ENCODE assay signal across 13 mouse cellular contexts in genomic region chr14:122487366-122487765, GRCm38 (mm10). TPM values are rescaled to one million over a fixed set of nuclear protein-coding genes. Genes with fewer than 3 reads are reported as not detected.
DNase-seq lines count a peak whose midpoint lies in the region; ATAC-seq and TF ChIP-seq lines count a peak whose summit lies in the region.
"Had no signal": no experiment of that assay in that cellular context is flagged by ENCODE, and none has a peak within 500 bp of the region (broad histone marks: within the 10 kb centered on the region; RNA-seq: fewer than 3 reads in every experiment).

No protein-coding gene starts in this region.

- H3K9me3 ChIP-seq in hindbrain, embryonic 13.5 days: no peaks in the 10 kb centered on the region
- H3K9me3 ChIP-seq in kidney, embryonic 15.5 days (replicated peaks): no peaks in the 10 kb centered on the region
- H3K9me3 ChIP-seq: liver, embryonic 12.5 days had no signal

- no peak for TF ChIP-seq CTCF in layer of hippocampus, adult 2 months (conservative IDR thresholded peaks at IDR 0.05)

- 5% methylated on average over 5 of the region's 5 CpGs for WGBS in hindbrain, embryonic 13.5 days
- 2% methylated on average over 5 of the region's 5 CpGs for WGBS in kidney, embryonic 15.5 days

- H3K4me3 ChIP-seq in layer of hippocampus, adult 2 months: no peak overlapping the region; the same call in 1 of the 2 replicates
- H3K4me3 ChIP-seq in hindbrain, embryonic 13.5 days: no peak overlapping the region
- no peak overlapping the region for H3K4me3 ChIP-seq in kidney, embryonic 15.5 days (replicated peaks)
- H3K4me3 ChIP-seq: liver, embryonic 12.5 days had no signal

- H3K4me1 ChIP-seq in hindbrain, embryonic 13.5 days (replicated peaks): peaks cover 20% of the 10 kb centered on the region
- H3K4me1 ChIP-seq in kidney, embryonic 15.5 days: peaks cover 7% of the 10 kb centered on the region

- no peak overlapping the region for H3K9ac ChIP-seq in hindbrain, embryonic 13.5 days
- no peak overlapping the region for H3K9ac ChIP-seq in kidney, embryonic 15.5 days
- H3K9ac ChIP-seq: liver, embryonic 12.5 days had no signal

- DNase-seq in layer of hippocampus, adult 2 months (ENCODE audit: low spot score in 2 of 2): no peak
- no peak for DNase-seq in layer of hippocampus, adult 9-11 months
- peak; percentile 62 for DNase-seq in embryo, embryonic 11 days
- peak; percentile 4 for DNase-seq in naive thymus-derived CD4-positive, alpha-beta T cell, adult 2 months (ENCODE audit: low read depth)
- no peak for DNase-seq in urinary bladder, postnatal 4 days (ENCODE audit: low spot score in 2 of 2)
- DNase-seq: kidney, adult 11 months; thymus, postnatal 14 days had no signal

- H3K4me2 ChIP-seq in hindbrain, embryonic 13.5 days: peak overlapping the region; percentile 7; the same call in 1 of the 2 replicates
- H3K4me2 ChIP-seq in kidney, embryonic 15.5 days: no peak overlapping the region
- H3K4me2 ChIP-seq: liver, embryonic 12.5 days had no signal

- peaks cover 79% of the 10 kb centered on the region for H3K27me3 ChIP-seq in hindbrain, embryonic 13.5 days
- peaks cover 89% of the 10 kb centered on the region for H3K27me3 ChIP-seq in kidney, embryonic 15.5 days

- ATAC-seq in hindbrain, embryonic 13.5 days (ENCODE audit: low FRiP score): no peak
- ATAC-seq in kidney, embryonic 15.5 days (replicated peaks; ENCODE audit: low FRiP score): no peak
- ATAC-seq: liver, embryonic 12.5 days had no signal

- no peaks in the 10 kb centered on the region for H3K36me3 ChIP-seq in hindbrain, embryonic 13.5 days
- no peaks in the 10 kb centered on the region for H3K36me3 ChIP-seq in kidney, embryonic 15.5 days
- H3K36me3 ChIP-seq: liver, embryonic 12.5 days had no signal

- H3K27ac ChIP-seq in layer of hippocampus, adult 2 months: peak overlapping the region; percentile 69
- no peak overlapping the region; the same call in 1 of the 2 replicates for H3K27ac ChIP-seq in hindbrain, embryonic 13.5 days
- H3K27ac ChIP-seq in kidney, embryonic 15.5 days: no peak overlapping the region
- H3K27ac ChIP-seq: liver, embryonic 12.5 days; macrophage had no signal

RNA-seq across cellular contexts. Expression of gene Gm10837, which starts 3.0 kb away (rescaled TPM):
- not detected for total RNA-seq in layer of hippocampus, adult 2 months (2021)
- polyA plus RNA-seq in hindbrain, embryonic 13.5 days (2015; fragmentation: Nextera tagmentation; extraction: Ambion mirVana): 0.41 and 0.74 TPM in 2 replicates
- not detected in 2 replicates for polyA plus RNA-seq in kidney, embryonic 15.5 days (2015; fragmentation: Nextera tagmentation; extraction: Ambion mirVana)
- total RNA-seq: heart, adult 8-10 months had no signal
- polyA plus RNA-seq: liver, embryonic 12.5 days; macrophage; spleen, adult 2 months had no signal

RNA-seq across cellular contexts. Expression of gene Zic2, which starts 12.1 kb away (rescaled TPM):
- total RNA-seq in layer of hippocampus, adult 2 months (2021): 10 to 100 TPM; 17.7 to 21.9 TPM
- polyA plus RNA-seq in hindbrain, embryonic 13.5 days (2015; fragmentation: Nextera tagmentation; extraction: Ambion mirVana): 9.3 and 13.7 TPM in 2 replicates
- polyA plus RNA-seq in kidney, embryonic 15.5 days (2015; fragmentation: Nextera tagmentation; extraction: Ambion mirVana): not detected in 2 replicates
- polyA plus RNA-seq: liver, embryonic 12.5 days; macrophage; spleen, adult 2 months had no signal

RNA-seq across cellular contexts. Expression of gene Zic5, which starts 21.9 kb away (rescaled TPM):
- total RNA-seq in layer of hippocampus, adult 2 months (2021): 1 to 10 TPM; 3.9 to 4.4 TPM
- 10.9 and 13.9 TPM in 2 replicates for polyA plus RNA-seq in hindbrain, embryonic 13.5 days (2015; fragmentation: Nextera tagmentation; extraction: Ambion mirVana)
- 0.13 TPM in 1 of 2 replicates, not detected in the other for polyA plus RNA-seq in kidney, embryonic 15.5 days (2015; fragmentation: Nextera tagmentation; extraction: Ambion mirVana)
- total RNA-seq: heart, adult 8-10 months had no signal
- polyA plus RNA-seq: liver, embryonic 12.5 days; macrophage; spleen, adult 2 months had no signal

RNA-seq across cellular contexts. Expression of gene Gm5089, which starts 36.5 kb away (rescaled TPM):
- total RNA-seq in layer of hippocampus, adult 2 months (2021): under 1 TPM; 0.17 to 0.36 TPM
- polyA plus RNA-seq in hindbrain, embryonic 13.5 days (2015; fragmentation: Nextera tagmentation; extraction: Ambion mirVana): 1.8 and 3.0 TPM in 2 replicates
- polyA plus RNA-seq in kidney, embryonic 15.5 days (2015; fragmentation: Nextera tagmentation; extraction: Ambion mirVana): 0.10 TPM in 1 of 2 replicates, not detected in the other
- total RNA-seq: heart, adult 8-10 months had no signal
- polyA plus RNA-seq: liver, embryonic 12.5 days; macrophage; spleen, adult 2 months had no signal

RNA-seq across cellular contexts. Expression of gene Pcca, which starts 46.8 kb away (rescaled TPM):
- total RNA-seq in layer of hippocampus, adult 2 months (2021): 10 to 100 TPM; 41.2 to 44.3 TPM
- 26.7 and 29.7 TPM in 2 replicates for polyA plus RNA-seq in hindbrain, embryonic 13.5 days (2015; fragmentation: Nextera tagmentation; extraction: Ambion mirVana)
- 23.6 and 23.9 TPM in 2 replicates for polyA plus RNA-seq in kidney, embryonic 15.5 days (2015; fragmentation: Nextera tagmentation; extraction: Ambion mirVana)

Comparison
In these comparisons a context has a peak if more than half of its experiments do, and no peak if none do; other contexts are left out.
1. DNase-seq: peak in embryo, embryonic 11 days (single experiment) and naive thymus-derived CD4-positive, alpha-beta T cell, adult 2 months (single experiment); none in layer of hippocampus, adult 2 months (0 of 2), layer of hippocampus, adult 9-11 months (single experiment) and urinary bladder, postnatal 4 days (0 of 2).
2. RNA of gene Zic2, which starts 12.1 kb away (polyA plus RNA-seq): 9.3 to 13.7 TPM in hindbrain, embryonic 13.5 days; not detected in kidney, embryonic 15.5 days; every median in the first group is over 10 times any median in the second.
3. RNA of gene Zic5, which starts 21.9 kb away (polyA plus RNA-seq): 10.9 to 13.9 TPM in hindbrain, embryonic 13.5 days; 0.13 TPM in kidney, embryonic 15.5 days; every median in the first group is over 10 times any median in the second.